Mouse (Mus musculus) cortical plate, adult 2 months (tissue): ENCODE data around the gene Borcs8. TPM values are rescaled to one million over a fixed set of nuclear protein-coding genes. Genes with fewer than 3 reads are reported as not detected.

Source experiments
- H3K27ac ChIP-seq: fragments of 200-500 bp; 2 replicates; pipeline ENCODE4 v1.5.1; 2012; ENCODE audit warnings: low read length, control low read depth, inconsistent platforms; ENCODE audit not compliant: insufficient read depth
- H3K4me1 ChIP-seq: fragments of 200-500 bp; 2 replicates; pipeline ENCODE4 v1.6.1; 2011; ENCODE audit warnings: low read length; ENCODE audit not compliant: control insufficient read depth, insufficient read depth
- H3K4me3 ChIP-seq: fragments of 200-500 bp; 2 replicates; pipeline ENCODE4 v1.5.1; 2011; ENCODE audit warnings: mild to moderate bottlenecking, low read length, control low read depth; ENCODE audit not compliant: insufficient read depth
- CTCF ChIP-seq: fragments of 200-500 bp; IDR thresholded peaks from 2 replicates; pipeline ENCODE4 v1.5.1; 2011; ENCODE audit warnings: mild to moderate bottlenecking, control low read depth, low read length; ENCODE audit not compliant: insufficient read depth; ENCODE audit errors: extremely low read depth
- POLR2A ChIP-seq: fragments of 200-500 bp; IDR thresholded peaks from 2 replicates; pipeline ENCODE4 v1.6.1; 2011; ENCODE audit warnings: mild to moderate bottlenecking, low read length, control low read depth; ENCODE audit not compliant: insufficient read depth; ENCODE audit errors: extremely low read depth
- polyA plus RNA-seq: library from polyadenylated mRNA; depleted of rRNA; stranded (reverse); fragments of >200 nt; gene quantifications from 2 replicates; pipeline ENCODE4 v1.2.3, GENCODE M21; 2012; rRNA removed

Gene Borcs8
- polyA plus RNA-seq, 1 experiment, result 107 TPM

- no peak overlapping the region for H3K27ac ChIP-seq
- no peak for TF ChIP-seq POLR2A
- no peak for TF ChIP-seq CTCF
- no peaks in the 10 kb centered on the region; the same call in 1 of the 2 replicates for H3K4me1 ChIP-seq
- no peak overlapping the region for H3K4me3 ChIP-seq
Measured at GRCm38 (mm10) chr8:70194191-70194590, 54.9 kb downstream of the Borcs8 start.

- Histone ChIP-seq H3K27ac (no peak overlapping the region), H3K4me1 (peaks cover 9% of the 10 kb centered on the region)
- TF ChIP-seq CTCF (no peak), POLR2A (no peak)
Measured at GRCm38 (mm10) chr8:70195762-70196161, 56.5 kb downstream of the Borcs8 start.

More at GRCm38 (mm10) chr8:70195762-70196161, 56.5 kb downstream of the Borcs8 start:
- no peak overlapping the region for H3K4me3 ChIP-seq

Other genes starting within 250 kb of the Borcs8 start
- gene Tssk6, start 237.3 kb upstream of the Borcs8 start, polyA plus RNA-seq, result 0.29 and 0.40 TPM in 2 replicates
- 182 and 184 TPM in 2 replicates for gene Ndufa13, start 236.9 kb upstream of the Borcs8 start, polyA plus RNA-seq
- 34.2 and 35.7 TPM in 2 replicates for gene Yjefn3, start 236.8 kb upstream of the Borcs8 start, polyA plus RNA-seq
- gene Gatad2a, start 143.1 kb upstream of the Borcs8 start, polyA plus RNA-seq, result 21.1 and 24.3 TPM in 2 replicates
- gene Mau2, start 96.8 kb upstream of the Borcs8 start, polyA plus RNA-seq, result 80.5 and 86.1 TPM in 2 replicates
- gene Sugp1, start 96.7 kb upstream of the Borcs8 start, polyA plus RNA-seq, result 34.5 and 37.4 TPM in 2 replicates
- 4.8 and 6.4 TPM in 2 replicates for gene Tm6sf2, start 66.6 kb upstream of the Borcs8 start, polyA plus RNA-seq
- 65.4 and 69.9 TPM in 2 replicates for gene Hapln4, start 56.0 kb upstream of the Borcs8 start, polyA plus RNA-seq
- gene Ncan, start 18.6 kb upstream of the Borcs8 start, polyA plus RNA-seq, result 79.0 and 82.5 TPM in 2 replicates
- gene Nr2c2ap, start 8.2 kb upstream of the Borcs8 start, polyA plus RNA-seq, result 22.5 and 25.2 TPM in 2 replicates
- gene Rfxank, start 345 bp upstream of the Borcs8 start, polyA plus RNA-seq, result 18.0 and 18.5 TPM in 2 replicates
- gene Mef2b, start 212 bp downstream of the Borcs8 start, polyA plus RNA-seq, result 0.17 and 0.19 TPM in 2 replicates
- 55.9 and 74.3 TPM in 2 replicates for gene Tmem161a, start 32.9 kb downstream of the Borcs8 start, polyA plus RNA-seq
- gene Slc25a42, start 72.8 kb downstream of the Borcs8 start, polyA plus RNA-seq, result 55.9 and 56.8 TPM in 2 replicates
- gene Sugp2, start 94.7 kb downstream of the Borcs8 start, polyA plus RNA-seq, result 105 and 121 TPM in 2 replicates
- 55.9 and 58.0 TPM in 2 replicates for gene Armc6, start 95.0 kb downstream of the Borcs8 start, polyA plus RNA-seq
- 11.6 and 22.6 TPM in 2 replicates for gene Homer3, start 143.3 kb downstream of the Borcs8 start, polyA plus RNA-seq
- 48.4 and 52.2 TPM in 2 replicates for gene Ddx49, start 163.0 kb downstream of the Borcs8 start, polyA plus RNA-seq
- 232 and 238 TPM in 2 replicates for gene Cope, start 163.0 kb downstream of the Borcs8 start, polyA plus RNA-seq
- 79.8 and 84.8 TPM in 2 replicates for gene Cers1, start 176.3 kb downstream of the Borcs8 start, polyA plus RNA-seq
- 41.4 and 42.7 TPM in 2 replicates for gene Gdf1, start 190.3 kb downstream of the Borcs8 start, polyA plus RNA-seq
- gene Upf1, start 213.8 kb downstream of the Borcs8 start, polyA plus RNA-seq, result 23.8 TPM in 2 replicates
- gene Comp, start 234.1 kb downstream of the Borcs8 start, polyA plus RNA-seq, result 0.19 and 0.36 TPM in 2 replicates